Mouse (Mus musculus) lung, adult 2 months (tissue): ENCODE measurements at regions not wholly inside any gene's neighbourhood (a gene's known extent, or its start where the extent isn't known, plus 50 kb on each side); places are given as distances from the start of the nearest gene placed in this dataset.

Experiments used
- CTCF ChIP-seq: fragments of 200-500 bp; IDR thresholded peaks from 2 replicates; pipeline ENCODE4 v1.5.1; 2011; ENCODE audit warnings: mild to moderate bottlenecking, low read length, control low read depth; ENCODE audit not compliant: insufficient read depth
- POLR2A ChIP-seq: fragments of 200-500 bp; IDR thresholded peaks from 2 replicates; pipeline ENCODE4 v1.6.1; 2011; ENCODE audit warnings: low read depth, mild to moderate bottlenecking, control low read depth, low read length, borderline replicate concordance; ENCODE audit errors: extremely low read depth

DNA sequence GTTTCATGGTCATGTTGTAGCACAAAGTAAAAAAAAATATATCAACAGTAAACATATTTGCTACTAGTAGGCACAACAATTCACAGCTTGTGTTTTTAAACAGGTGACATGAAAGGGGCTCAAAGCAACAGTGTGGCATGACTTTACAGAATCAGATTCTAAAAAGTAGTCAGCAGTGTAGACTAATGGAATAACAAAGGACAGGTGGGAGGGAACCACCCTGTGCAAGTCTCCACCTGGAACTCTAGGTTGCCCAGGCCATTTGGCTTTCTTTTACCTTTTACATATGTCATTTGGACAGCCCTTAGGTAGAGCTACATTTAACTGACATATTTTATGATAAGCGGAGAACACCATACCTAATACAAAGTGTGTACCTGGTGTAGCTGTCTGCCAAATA lies 271.7 kb upstream of the Ngly1 start:
- TF ChIP-seq CTCF (no peak), POLR2A (no peak)
